Mouse (Mus musculus) ovary, postnatal 14 days (tissue): ENCODE results near the gene Dnmt3l.
"Not testable (repeated sequence)": the region's sequence is repeated elsewhere in the genome, so short reads cannot be mapped to it uniquely, and the experiment has no call there.

Experiments
- DNase-seq: peaks from one replicate; pipeline ENCODE4 v3.0.0; 2022; ENCODE audit warnings: low spot score

The Dnmt3l gene

DNA sequence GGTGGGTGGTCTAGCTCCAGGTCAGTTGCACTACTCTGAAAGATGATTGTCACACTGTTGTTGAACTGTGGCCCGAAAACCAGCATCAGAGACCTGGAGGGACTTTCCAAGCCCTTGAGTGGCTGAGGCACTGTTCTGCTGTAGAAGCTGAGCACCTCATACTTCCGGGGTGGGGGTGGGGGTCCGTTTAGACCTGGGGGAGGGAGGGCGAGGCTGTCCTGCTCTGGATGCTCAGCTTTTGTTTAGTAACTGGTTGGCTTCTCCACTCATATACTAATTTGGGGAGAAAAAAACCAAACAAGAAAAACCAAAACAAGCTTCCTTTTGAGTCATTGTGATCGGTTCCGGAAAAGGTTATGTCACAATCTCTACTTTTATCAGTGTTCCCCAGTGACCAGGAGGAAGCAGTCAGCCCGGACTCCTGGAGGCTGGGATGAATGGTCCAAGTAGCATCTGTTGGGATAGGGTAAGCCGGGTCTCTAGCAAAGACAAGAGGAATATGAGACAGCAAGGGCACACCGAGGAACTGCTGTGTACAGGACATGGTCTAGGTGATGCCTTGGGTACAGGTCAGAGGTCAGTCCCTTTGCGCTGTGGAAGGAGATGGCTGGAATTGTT lies 44.8 kb downstream of the Dnmt3l start:
- DNase-seq = no peak

DNA sequence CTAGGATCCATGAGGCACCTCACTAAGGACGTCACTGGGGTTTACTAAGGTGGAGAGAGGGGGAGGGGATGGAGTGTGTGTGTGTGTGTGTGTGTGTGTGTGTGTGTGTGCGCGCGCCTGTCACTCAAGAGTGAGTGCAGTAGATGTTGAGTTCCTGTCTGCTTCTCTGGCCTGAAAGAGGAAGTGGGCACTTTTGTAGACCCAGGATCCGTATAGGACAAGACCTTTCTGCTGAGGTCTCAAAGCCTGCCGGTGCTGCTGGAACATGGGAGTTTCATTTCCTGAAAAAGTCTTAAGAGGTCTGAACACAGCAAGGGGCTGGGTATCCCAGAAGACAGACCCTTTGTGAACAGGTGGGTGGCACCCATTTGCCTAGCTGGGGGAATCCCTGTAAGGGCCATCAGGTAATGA lies 45.4 kb downstream of the Dnmt3l start:
- no peak for DNase-seq

DNA sequence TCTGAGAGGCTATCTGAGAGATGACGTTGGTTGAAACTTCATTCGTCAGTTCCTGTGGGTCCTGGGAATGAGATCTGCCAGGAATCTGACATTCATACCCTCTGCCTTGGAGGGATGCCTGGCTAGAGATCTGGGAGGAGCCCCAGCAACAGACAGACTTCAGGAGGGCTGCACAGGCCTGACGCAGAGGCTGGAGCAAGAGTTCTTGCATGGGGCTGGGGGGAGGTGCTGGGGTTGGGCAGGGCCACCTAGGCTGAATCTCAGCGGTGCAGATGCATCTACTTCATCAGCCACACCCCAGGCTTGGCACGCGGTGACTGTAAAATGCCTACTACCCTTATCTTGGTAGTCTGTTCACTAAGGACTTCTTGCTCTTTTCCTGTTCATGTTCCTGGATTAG lies 48.5 kb downstream of the Dnmt3l start:
- no peak for DNase-seq

- no peak for DNase-seq
Observed at GRCm38 (mm10) chr10:78090706-78091491, 49.2 kb downstream of the Dnmt3l start.

DNA sequence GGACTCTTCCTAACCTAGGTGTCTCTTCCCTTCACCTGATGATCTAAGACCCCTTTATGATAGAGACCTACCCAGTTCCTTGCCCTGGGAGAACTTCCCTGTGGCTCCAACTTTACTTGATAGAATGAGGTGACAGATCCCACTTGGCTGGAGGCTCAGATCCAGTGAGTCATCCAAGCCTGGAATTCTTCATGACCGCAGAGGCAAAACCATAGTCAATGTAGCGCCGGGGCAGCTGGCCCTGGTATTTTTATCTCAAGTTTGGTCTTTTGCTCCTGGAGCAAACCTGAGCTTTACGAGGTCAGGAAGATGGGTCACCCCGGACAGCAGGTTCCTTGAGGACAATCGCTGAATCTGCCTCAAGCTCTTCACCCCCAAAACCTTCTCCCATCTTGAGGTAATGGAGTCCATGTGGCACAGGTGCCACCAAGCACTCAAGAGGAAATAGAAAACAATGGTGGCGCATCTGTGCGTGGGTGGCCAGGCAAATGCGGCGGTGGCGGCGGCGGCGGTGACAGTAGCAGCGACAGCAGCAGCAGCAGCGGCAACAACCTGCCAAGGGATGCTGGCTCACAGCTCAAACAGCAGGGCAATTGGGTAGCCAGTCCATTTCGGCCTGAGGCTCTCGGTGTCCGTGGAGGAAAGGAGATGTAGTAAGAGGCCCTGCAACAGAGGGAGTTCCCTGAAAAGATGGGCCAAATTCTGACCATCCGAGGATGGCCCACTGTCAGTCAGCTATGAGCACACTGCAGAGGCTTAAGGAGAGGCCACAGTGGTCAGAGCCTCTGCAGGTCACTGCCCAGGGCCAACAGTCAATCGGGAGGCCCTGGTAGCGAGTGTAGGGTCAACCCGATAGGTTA lies 50.3 kb downstream of the Dnmt3l start:
- DNase-seq = no peak

DNA sequence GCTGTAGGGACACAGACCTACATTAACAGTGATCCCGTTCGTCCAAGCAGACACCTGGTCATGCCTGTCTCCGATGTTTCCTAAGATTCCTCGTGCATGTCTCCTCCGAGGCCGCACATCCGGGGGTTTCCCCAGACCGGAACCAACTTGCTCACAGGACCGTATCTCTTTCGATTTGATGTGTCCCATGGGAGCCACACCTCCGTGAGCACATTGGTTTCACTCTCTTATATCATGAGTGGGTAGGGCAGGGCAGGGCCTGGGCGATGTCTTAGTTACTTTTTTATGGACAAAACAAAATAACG lies 50.9 kb downstream of the Dnmt3l start:
- DNase-seq = no peak

DNA sequence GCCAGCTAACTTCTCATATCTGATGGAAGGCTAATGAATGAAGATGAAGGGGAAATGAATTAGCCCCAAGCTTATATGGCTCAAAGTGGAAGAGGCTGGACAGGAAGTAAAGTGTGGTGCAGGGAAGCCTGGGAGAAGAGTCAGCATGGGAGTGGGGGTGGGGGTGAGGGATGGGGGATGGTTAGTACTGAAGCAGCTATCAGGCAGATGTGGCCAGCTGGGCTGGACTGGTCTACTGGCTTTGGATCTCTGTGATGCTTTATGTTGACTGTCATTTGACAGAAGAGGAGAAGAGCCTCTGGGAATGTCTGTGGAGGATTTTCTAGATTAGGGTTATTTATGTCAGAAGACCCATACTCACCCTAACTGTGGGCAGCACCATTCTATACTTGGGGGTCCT lies 53.5 kb downstream of the Dnmt3l start:
- no peak for DNase-seq

GRCm38 (mm10) chr10:78095954-78096931 lies 54.5 kb downstream of the Dnmt3l start:
- no peak for DNase-seq

DNA sequence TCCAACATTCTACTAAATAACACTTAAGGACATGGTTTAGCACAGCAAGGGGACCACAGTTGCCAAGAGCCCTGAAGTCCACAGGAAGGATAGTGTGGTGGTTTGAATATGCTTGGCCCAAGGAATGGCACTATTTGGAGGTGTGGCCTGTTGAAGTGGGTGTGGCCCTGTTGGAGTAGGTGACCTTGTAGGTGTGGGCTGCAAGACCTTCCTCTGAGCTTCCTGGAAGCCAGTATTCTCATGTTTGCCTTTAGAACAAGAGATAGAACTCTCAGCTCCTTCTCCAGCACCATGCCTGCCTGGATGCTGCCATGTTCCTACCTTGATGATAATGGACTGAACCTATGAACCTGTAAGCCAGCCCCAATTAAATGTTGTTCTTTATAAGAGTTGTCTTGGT lies 58.1 kb downstream of the Dnmt3l start:
- DNase-seq = not testable (repeated sequence)

GRCm38 (mm10) chr10:78100989-78101780 lies 59.4 kb downstream of the Dnmt3l start:
- DNase-seq = no peak

DNA sequence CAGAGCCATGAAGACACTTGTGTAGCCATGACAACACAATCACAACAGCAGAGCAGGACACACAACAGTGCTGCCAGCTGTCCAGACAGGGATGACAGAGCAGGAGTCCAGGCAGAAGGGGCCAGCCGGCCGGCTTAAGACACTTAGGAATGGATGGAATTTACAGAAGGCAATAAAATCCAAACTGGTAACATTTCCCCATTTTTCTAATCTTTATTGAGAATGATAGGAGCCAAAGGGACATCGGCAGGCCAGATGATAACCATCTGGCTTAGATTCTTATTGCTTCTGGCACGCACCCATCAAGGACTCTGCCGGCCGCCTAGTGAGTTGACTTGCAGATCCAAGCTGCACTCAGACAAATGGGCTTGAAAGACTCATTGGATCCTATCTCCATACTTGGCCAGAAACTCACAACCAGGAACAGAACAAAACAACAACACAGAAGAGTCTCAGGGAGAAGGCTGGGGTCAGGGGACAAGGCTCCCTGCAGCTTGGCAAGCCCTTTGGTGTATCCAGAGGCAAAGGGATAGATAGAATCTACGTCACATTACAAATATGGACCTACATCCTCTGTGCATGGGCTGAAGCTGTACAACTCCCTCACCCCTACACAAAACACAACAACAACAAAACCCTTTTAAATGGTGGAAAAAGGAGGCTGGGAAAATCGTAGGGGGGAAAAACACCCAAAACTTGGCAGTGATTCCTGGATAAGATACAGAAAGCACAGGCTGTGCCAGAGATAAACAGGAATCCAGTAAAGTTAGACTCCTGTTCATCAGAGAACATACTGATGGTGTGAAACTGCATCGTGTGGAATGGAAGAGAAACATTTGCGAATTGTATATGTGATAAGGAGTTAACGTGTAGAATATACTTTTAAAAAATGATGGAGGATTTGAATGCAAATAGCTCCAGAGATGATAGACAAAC lies 63.1 kb downstream of the Dnmt3l start:
- peak; percentile 38 for DNase-seq

GRCm38 (mm10) chr10:78105548-78105947 lies 63.8 kb downstream of the Dnmt3l start:
- DNase-seq = no peak
